ENCODE assay signal across 14 mouse cellular contexts in the genomic region with DNA sequence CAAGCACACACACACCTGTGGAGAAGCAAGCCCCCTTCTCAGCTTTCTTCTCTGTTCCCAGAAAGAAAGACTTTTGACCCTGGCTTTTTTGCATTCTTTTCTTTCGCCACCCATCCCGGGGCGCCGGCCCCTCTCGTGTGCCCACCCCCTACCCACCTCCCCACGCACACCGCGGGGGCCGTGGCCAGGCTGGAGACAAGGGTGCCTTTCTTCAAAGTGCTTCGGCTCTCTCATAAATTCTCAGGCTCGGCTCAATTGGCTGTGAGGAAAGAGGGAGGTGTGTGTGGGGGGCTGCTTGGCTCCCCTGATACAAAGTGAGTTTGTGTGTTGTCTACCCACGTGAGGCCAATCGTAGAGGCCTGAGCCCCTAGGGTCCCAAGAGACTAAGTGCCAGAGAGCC. TPM values are rescaled to one million over a fixed set of nuclear protein-coding genes. Genes with fewer than 3 reads are reported as not detected.
DNase-seq lines count a peak whose midpoint lies in the region; ATAC-seq lines count a peak whose summit lies in the region.
"Had no signal": no experiment of that assay in that cellular context is flagged by ENCODE, and none has a peak within 500 bp of the region (broad histone marks: within the 10 kb centered on the region; RNA-seq: fewer than 3 reads in every experiment).

No protein-coding gene starts in this region.

- 7% methylated on average over 13 of the region's 13 CpGs for WGBS in kidney, embryonic 14.5 days
- 7% methylated on average over 13 of the region's 13 CpGs for WGBS in embryonic facial prominence, embryonic 12.5 days
- WGBS in hindbrain, embryonic 12.5 days: 8% methylated on average over 13 of the region's 13 CpGs
- 4% methylated on average over 13 of the region's 13 CpGs for WGBS in neural tube, embryonic 11.5 days

- peaks cover 3% of the 10 kb centered on the region; the same call in 1 of the 2 replicates for H3K4me1 ChIP-seq in kidney, embryonic 14.5 days (ENCODE audit: control insufficient read depth, insufficient read depth, low read length)
- peaks cover 44% of the 10 kb centered on the region for H3K4me1 ChIP-seq in embryonic facial prominence, embryonic 12.5 days
- H3K4me1 ChIP-seq in hindbrain, embryonic 12.5 days: peaks cover 26% of the 10 kb centered on the region
- H3K4me1 ChIP-seq in neural tube, embryonic 11.5 days (ENCODE audit: control insufficient read depth, insufficient read depth, low read length): peaks cover 12% of the 10 kb centered on the region

- no peak overlapping the region for H3K4me3 ChIP-seq in kidney, embryonic 14.5 days (ENCODE audit: low read length)
- H3K4me3 ChIP-seq in embryonic facial prominence, embryonic 12.5 days: no peak overlapping the region
- H3K4me3 ChIP-seq in hindbrain, embryonic 12.5 days: no peak overlapping the region
- H3K4me3 ChIP-seq in neural tube, embryonic 11.5 days (ENCODE audit: low read depth, low read length): no peak overlapping the region
- H3K4me3 ChIP-seq: heart, embryonic 15.5 days; intestine, embryonic 15.5 days; midbrain, embryonic 12.5 days; stomach, embryonic 15.5 days had no signal

- ATAC-seq in kidney, embryonic 14.5 days (ENCODE audit: low FRiP score, low TSS enrichment): 0 out of 2 replicates have a peak, but pooled peaks have one; percentile 36
- ATAC-seq in embryonic facial prominence, embryonic 12.5 days (ENCODE audit: insufficient number of reproducible peaks, insufficient read depth, low FRiP score, low TSS enrichment): no peak
- ATAC-seq in hindbrain, embryonic 12.5 days (ENCODE audit: low FRiP score): no peak
- ATAC-seq in neural tube, embryonic 11.5 days (ENCODE audit: insufficient read depth, low FRiP score, low TSS enrichment): no peak
- ATAC-seq: intestine, embryonic 15.5 days had no signal

- H3K9me3 ChIP-seq in kidney, embryonic 14.5 days (ENCODE audit: control insufficient read depth, low read length): no peaks in the 10 kb centered on the region
- H3K9me3 ChIP-seq in embryonic facial prominence, embryonic 12.5 days: no peaks in the 10 kb centered on the region
- no peaks in the 10 kb centered on the region for H3K9me3 ChIP-seq in hindbrain, embryonic 12.5 days (replicated peaks)
- H3K9me3 ChIP-seq in neural tube, embryonic 11.5 days (ENCODE audit: control insufficient read depth, low read length): no peaks in the 10 kb centered on the region
- H3K9me3 ChIP-seq: heart, embryonic 15.5 days; intestine, embryonic 15.5 days; midbrain, embryonic 12.5 days; stomach, embryonic 15.5 days had no signal

- DNase-seq in kidney, postnatal 14 days: no peak
- peak; percentile 29 for DNase-seq in neural tube, embryonic 11.5 days (ENCODE audit: low spot score)
- DNase-seq in cerebellum, adult 9-10 months: no peak
- DNase-seq in layer of hippocampus, adult 18-20 months (ENCODE audit: low spot score in 2 of 2): no peak
- DNase-seq: cerebellum, postnatal 10 days; kidney, postnatal 36 days had no signal

- H3K27me3 ChIP-seq in kidney, embryonic 14.5 days (ENCODE audit: control insufficient read depth, insufficient read depth, low read length): no peaks in the 10 kb centered on the region; the same call in 1 of the 2 replicates
- H3K27me3 ChIP-seq in embryonic facial prominence, embryonic 12.5 days: no peaks in the 10 kb centered on the region; the same call in 1 of the 2 replicates
- H3K27me3 ChIP-seq in hindbrain, embryonic 12.5 days: no peaks in the 10 kb centered on the region; the same call in 1 of the 2 replicates
- H3K27me3 ChIP-seq in neural tube, embryonic 11.5 days (ENCODE audit: control insufficient read depth, insufficient read depth, low read length): no peaks in the 10 kb centered on the region
- H3K27me3 ChIP-seq: stomach, embryonic 15.5 days had no signal

- 0 out of 2 replicates have a peak overlapping the region, but pooled peaks have one; percentile 6 for H3K4me2 ChIP-seq in kidney, embryonic 14.5 days (replicated peaks; ENCODE audit: low read depth, low read length)
- 0 out of 2 replicates have a peak overlapping the region, but pooled peaks have one; percentile 10 for H3K4me2 ChIP-seq in embryonic facial prominence, embryonic 12.5 days (replicated peaks)
- peak overlapping the region; percentile 19 for H3K4me2 ChIP-seq in hindbrain, embryonic 12.5 days (replicated peaks)
- peak overlapping the region; percentile 2; the same call in 1 of the 2 replicates for H3K4me2 ChIP-seq in neural tube, embryonic 11.5 days (ENCODE audit: low read depth)
- H3K4me2 ChIP-seq: heart, embryonic 15.5 days; intestine, embryonic 15.5 days; liver, embryonic 11.5 days; midbrain, embryonic 12.5 days; stomach, embryonic 15.5 days had no signal

- no peaks in the 10 kb centered on the region for H3K36me3 ChIP-seq in kidney, embryonic 14.5 days (ENCODE audit: control insufficient read depth, insufficient read depth, low read length)
- H3K36me3 ChIP-seq in embryonic facial prominence, embryonic 12.5 days: no peaks in the 10 kb centered on the region
- no peaks in the 10 kb centered on the region for H3K36me3 ChIP-seq in hindbrain, embryonic 12.5 days
- no peaks in the 10 kb centered on the region for H3K36me3 ChIP-seq in neural tube, embryonic 11.5 days (ENCODE audit: control insufficient read depth, insufficient read depth, low read length)
- H3K36me3 ChIP-seq: heart, embryonic 15.5 days; intestine, embryonic 15.5 days; midbrain, embryonic 12.5 days; stomach, embryonic 15.5 days had no signal

- H3K27ac ChIP-seq in kidney, embryonic 14.5 days (ENCODE audit: low read depth, low read length): no peak overlapping the region
- no peak overlapping the region for H3K27ac ChIP-seq in embryonic facial prominence, embryonic 12.5 days
- peak overlapping the region; percentile 12; the same call in 1 of the 2 replicates for H3K27ac ChIP-seq in hindbrain, embryonic 12.5 days
- H3K27ac ChIP-seq in neural tube, embryonic 11.5 days (ENCODE audit: low read depth, low read length): no peak overlapping the region
- H3K27ac ChIP-seq: heart, embryonic 15.5 days; intestine, embryonic 15.5 days; midbrain, embryonic 12.5 days; stomach, embryonic 15.5 days had no signal

- H3K9ac ChIP-seq in kidney, embryonic 14.5 days (ENCODE audit: low read depth, low read length): 0 out of 2 replicates have a peak overlapping the region, but pooled peaks have one; percentile 32
- H3K9ac ChIP-seq in embryonic facial prominence, embryonic 12.5 days: no peak overlapping the region
- H3K9ac ChIP-seq in hindbrain, embryonic 12.5 days: no peak overlapping the region
- H3K9ac ChIP-seq in neural tube, embryonic 11.5 days (ENCODE audit: low read length): 0 out of 2 replicates have a peak overlapping the region, but pooled peaks have one; percentile 24
- H3K9ac ChIP-seq: heart, embryonic 15.5 days; intestine, embryonic 15.5 days; midbrain, embryonic 12.5 days; stomach, embryonic 15.5 days had no signal

RNA-seq across cellular contexts. Expression of a gene that starts 28.4 kb away (rescaled TPM):
- polyA plus RNA-seq in kidney, embryonic 14.5 days (2014; fragmentation: Nextera tagmentation; extraction: Ambion mirVana): 9.7 and 12.1 TPM in 2 replicates
- 17.7 and 18.2 TPM in 2 replicates for polyA plus RNA-seq in embryonic facial prominence, embryonic 12.5 days (2016; fragmentation: Nextera tagmentation; extraction: Ambion mirVana)
- polyA plus RNA-seq in hindbrain, embryonic 12.5 days (2016; fragmentation: Nextera tagmentation; extraction: Ambion mirVana): 18.1 and 18.7 TPM in 2 replicates
- 14.6 and 15.8 TPM in 2 replicates for polyA plus RNA-seq in neural tube, embryonic 11.5 days (2014; fragmentation: Nextera tagmentation; extraction: Ambion mirVana)
- 100 to 1,000 TPM; 113 TPM for total RNA-seq in layer of hippocampus, adult 18-20 months (2021)

Comparison
In these comparisons a context has a peak if more than half of its experiments do, and no peak if none do; other contexts are left out.
1. H3K9ac ChIP-seq: peak in kidney, embryonic 14.5 days (single experiment) and neural tube, embryonic 11.5 days (single experiment); none in embryonic facial prominence, embryonic 12.5 days (single experiment) and hindbrain, embryonic 12.5 days (single experiment).
2. Peak in every context shown above with its lines, with median percentiles within 50 percentile points of each other: H3K4me2 ChIP-seq.